Mouse (Mus musculus) stomach, postnatal 0 days (tissue): Measurements from ENCODE around the gene Coro1b.

Source experiments
- CTCF ChIP-seq: IDR thresholded peaks from 2 replicates; pipeline ENCODE4 v1.5.1; 2016; ENCODE audit warnings: antibody characterized with exemption, low read depth, mild to moderate bottlenecking, moderate library complexity
- EP300 ChIP-seq: optimal IDR thresholded peaks from 2 replicates; pipeline ENCODE3; 2016; ENCODE audit warnings: antibody characterized with exemption

- no peak for TF ChIP-seq CTCF
- TF ChIP-seq EP300, result no peak
Measured at GRCm38 (mm10) chr19:4192251-4192985, 44.0 kb downstream of the Coro1b start.
